ENCODE assay signal across 12 mouse cellular contexts in the genomic region with DNA sequence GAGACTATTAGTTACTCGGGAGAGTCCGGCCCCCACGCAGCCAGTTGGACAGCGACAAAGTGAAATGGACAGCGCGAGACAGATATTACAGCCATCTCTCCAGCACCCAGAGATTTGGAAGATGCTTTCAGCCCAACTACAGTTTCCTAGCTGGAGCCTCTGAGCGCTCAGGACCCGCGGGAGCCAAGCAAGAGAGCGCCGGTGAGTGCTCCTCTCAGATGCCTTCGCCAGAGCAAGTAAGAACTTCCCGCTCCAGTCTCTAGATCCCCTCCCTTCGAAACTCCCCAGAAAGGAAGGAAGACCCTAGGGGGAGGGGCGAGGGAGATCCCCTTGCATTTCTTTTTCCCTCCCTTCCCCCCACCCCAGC. TPM values are rescaled to one million over a fixed set of nuclear protein-coding genes. Genes with fewer than 3 reads are reported as not detected.
DNase-seq lines count a peak whose midpoint lies in the region; ATAC-seq lines count a peak whose summit lies in the region.
"Had no signal": no experiment of that assay in that cellular context is flagged by ENCODE, and none has a peak within 500 bp of the region (broad histone marks: within the 10 kb centered on the region; RNA-seq: fewer than 3 reads in every experiment).

No protein-coding gene starts in this region.

- H3K9me3 ChIP-seq in embryonic facial prominence, embryonic 15.5 days (replicated peaks), result no peaks in the 10 kb centered on the region
- H3K9me3 ChIP-seq in hindbrain, embryonic 14.5 days (ENCODE audit: control insufficient read depth, low read length), result no peaks in the 10 kb centered on the region
- H3K9me3 ChIP-seq in neural tube, embryonic 13.5 days, result no peaks in the 10 kb centered on the region
- H3K9me3 ChIP-seq: stomach, embryonic 15.5 days had no signal

- 0 out of 2 replicates have a peak, but pooled peaks cover 5% of the 10 kb centered on the region for H3K4me1 ChIP-seq in embryonic facial prominence, embryonic 15.5 days
- no peaks in the 10 kb centered on the region for H3K4me1 ChIP-seq in hindbrain, embryonic 14.5 days (replicated peaks; ENCODE audit: control insufficient read depth, insufficient read depth, low read length)
- peaks cover 17% of the 10 kb centered on the region for H3K4me1 ChIP-seq in neural tube, embryonic 13.5 days (replicated peaks)
- H3K4me1 ChIP-seq: stomach, embryonic 15.5 days had no signal

- no peak for ATAC-seq in embryonic facial prominence, embryonic 15.5 days (ENCODE audit: insufficient number of reproducible peaks, low FRiP score, low TSS enrichment, low read depth)
- 0 out of 2 replicates have a peak, but pooled peaks have one; percentile 19 for ATAC-seq in hindbrain, embryonic 14.5 days (ENCODE audit: low FRiP score)
- ATAC-seq in neural tube, embryonic 13.5 days (ENCODE audit: low read depth), result peak; percentile 30
- ATAC-seq in erythroid progenitor cell, adult 5-6 weeks (replicated peaks; ENCODE audit: low FRiP score, poor library complexity, severe bottlenecking), result no peak

- WGBS in embryonic facial prominence, embryonic 15.5 days, result 0% methylated on average over 15 of the region's 15 CpGs
- WGBS in hindbrain, embryonic 14.5 days, result under 1% methylated on average over 15 of the region's 15 CpGs
- under 1% methylated on average over 15 of the region's 15 CpGs for WGBS in neural tube, embryonic 13.5 days

- H3K27ac ChIP-seq in embryonic facial prominence, embryonic 15.5 days (replicated peaks), result no peak overlapping the region
- no peak overlapping the region for H3K27ac ChIP-seq in hindbrain, embryonic 14.5 days
- H3K27ac ChIP-seq in neural tube, embryonic 13.5 days (replicated peaks), result no peak overlapping the region
- H3K27ac ChIP-seq: stomach, embryonic 15.5 days had no signal

- intact Hi-C loops in left cerebral cortex, postnatal 36 days (cut with DNase I), result loop anchor here (2.0 to 5.0 kb wide), 3 partner anchors 838 to 1473 kb away; no protein-coding TSS in a partner anchor

- H3K4me3 ChIP-seq in embryonic facial prominence, embryonic 15.5 days (replicated peaks), result 0 out of 2 replicates have a peak overlapping the region, but pooled peaks have one; percentile 19
- H3K4me3 ChIP-seq in hindbrain, embryonic 14.5 days (replicated peaks; ENCODE audit: low read length), result peak overlapping the region; percentile 45
- H3K4me3 ChIP-seq in neural tube, embryonic 13.5 days, result peak overlapping the region; percentile 45
- H3K4me3 ChIP-seq: stomach, embryonic 15.5 days had no signal

- peaks cover 47% of the 10 kb centered on the region for H3K27me3 ChIP-seq in embryonic facial prominence, embryonic 15.5 days
- peaks cover 41% of the 10 kb centered on the region for H3K27me3 ChIP-seq in hindbrain, embryonic 14.5 days (ENCODE audit: control insufficient read depth, insufficient read depth, low read length)
- H3K27me3 ChIP-seq in neural tube, embryonic 13.5 days, result peaks cover 52% of the 10 kb centered on the region

- H3K9ac ChIP-seq in embryonic facial prominence, embryonic 15.5 days, result no peak overlapping the region
- peak overlapping the region; percentile 50 for H3K9ac ChIP-seq in hindbrain, embryonic 14.5 days
- peak overlapping the region; percentile 63 for H3K9ac ChIP-seq in neural tube, embryonic 13.5 days
- H3K9ac ChIP-seq: stomach, embryonic 15.5 days had no signal

- no peaks in the 10 kb centered on the region for H3K36me3 ChIP-seq in embryonic facial prominence, embryonic 15.5 days
- H3K36me3 ChIP-seq in hindbrain, embryonic 14.5 days (replicated peaks; ENCODE audit: control insufficient read depth, insufficient read depth), result no peaks in the 10 kb centered on the region
- no peaks in the 10 kb centered on the region for H3K36me3 ChIP-seq in neural tube, embryonic 13.5 days
- H3K36me3 ChIP-seq: stomach, embryonic 15.5 days had no signal

- H3K4me2 ChIP-seq in embryonic facial prominence, embryonic 15.5 days (replicated peaks), result peak overlapping the region; percentile 28
- peak overlapping the region; percentile 90 for H3K4me2 ChIP-seq in hindbrain, embryonic 14.5 days (replicated peaks)
- peak overlapping the region; percentile 75 for H3K4me2 ChIP-seq in neural tube, embryonic 13.5 days
- H3K4me2 ChIP-seq: heart, embryonic 11.5 days had no signal

- peak; percentile 16 to 20 for DNase-seq in left cerebral cortex, postnatal 36 days (ENCODE audit: low spot score in 2 of 2)
- DNase-seq in left cerebral cortex, adult 9 months (ENCODE audit: low spot score in 2 of 2), result no peak
- DNase-seq in hindbrain, embryonic 14.5 days (ENCODE audit: low spot score), result no peak
- DNase-seq in spleen, postnatal 14 days (ENCODE audit: low spot score in 2 of 2), result no peak
- no peak for DNase-seq in retina, embryonic 14.5 days (ENCODE audit: low spot score)
- DNase-seq: cerebellum, adult 9-10 months had no signal

RNA-seq across cellular contexts. Expression of gene Htr1a, which starts 0.4 kb away (rescaled TPM):
- 10 to 100 TPM; 12.7 to 15.2 TPM for total RNA-seq in left cerebral cortex, postnatal 36 days (2021)
- polyA plus RNA-seq in embryonic facial prominence, embryonic 15.5 days (2015; fragmentation: Nextera tagmentation; extraction: Ambion mirVana), result 0.33 TPM in 2 replicates
- 5.1 and 5.2 TPM in 2 replicates for polyA plus RNA-seq in hindbrain, embryonic 14.5 days (2014; fragmentation: Nextera tagmentation; extraction: Ambion mirVana)
- 1.2 and 1.4 TPM in 2 replicates for polyA plus RNA-seq in neural tube, embryonic 13.5 days (2015; fragmentation: Nextera tagmentation; extraction: Ambion mirVana)
- total RNA-seq in erythroid progenitor cell, adult 5-6 weeks (2015; ENCODE audit: low replicate concordance), result not detected in 2 replicates
- total RNA-seq in erythroid progenitor cell, adult 5-6 weeks (2017; ENCODE audit: low replicate concordance), result not detected in 2 replicates
- polyA plus RNA-seq: heart, embryonic 11.5 days; limb, embryonic 11.5 days had no signal

Comparison
In these comparisons a context has a peak if more than half of its experiments do, and no peak if none do; other contexts are left out.
1. DNase-seq: peak in left cerebral cortex, postnatal 36 days (2 of 2); none in left cerebral cortex, adult 9 months (0 of 2), hindbrain, embryonic 14.5 days (single experiment), spleen, postnatal 14 days (0 of 2) and retina, embryonic 14.5 days (single experiment).
2. ATAC-seq: peak in hindbrain, embryonic 14.5 days (single experiment) and neural tube, embryonic 13.5 days (single experiment); none in embryonic facial prominence, embryonic 15.5 days (single experiment) and erythroid progenitor cell, adult 5-6 weeks (single experiment).
3. H3K4me2 ChIP-seq: peak in every context shown above with its lines; median percentile 90 in hindbrain, embryonic 14.5 days; 75 in neural tube, embryonic 13.5 days; 28 in embryonic facial prominence, embryonic 15.5 days.
4. Peak in every context shown above with its lines, with median percentiles within 50 percentile points of each other: H3K4me3 ChIP-seq.